Mouse (Mus musculus): ENCODE results near the gene Rab30.
"Not testable (repeated sequence)": the region's sequence is repeated elsewhere in the genome, so short reads cannot be mapped to it uniquely, and the experiment has no call there.

The Rab30 gene

DNA sequence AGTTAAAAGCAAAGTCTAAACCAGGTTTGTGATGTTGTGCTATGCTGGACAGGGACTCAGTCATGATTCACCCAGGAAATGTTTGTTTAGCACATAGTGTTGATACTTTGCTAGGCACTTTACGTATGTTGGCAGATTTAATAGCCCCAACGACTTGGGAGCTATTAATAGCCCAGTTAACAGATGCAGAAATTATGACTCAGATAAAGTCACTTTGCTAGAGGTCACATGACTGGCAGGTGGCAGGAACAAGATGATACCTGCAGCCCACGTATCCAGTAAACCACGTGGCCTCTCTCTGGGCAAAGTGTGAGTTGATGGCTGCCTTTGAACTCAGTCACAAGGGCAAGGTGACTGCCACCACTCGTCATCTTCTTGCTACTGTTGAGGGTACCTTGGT, 16.7 kb downstream of the Rab30 start:
- DNase-seq, result no peak

- no peak for DNase-seq
These were observed 19.2 kb downstream of the Rab30 start for GRCm38 (mm10) chr7:92760651-92761050.

DNA sequence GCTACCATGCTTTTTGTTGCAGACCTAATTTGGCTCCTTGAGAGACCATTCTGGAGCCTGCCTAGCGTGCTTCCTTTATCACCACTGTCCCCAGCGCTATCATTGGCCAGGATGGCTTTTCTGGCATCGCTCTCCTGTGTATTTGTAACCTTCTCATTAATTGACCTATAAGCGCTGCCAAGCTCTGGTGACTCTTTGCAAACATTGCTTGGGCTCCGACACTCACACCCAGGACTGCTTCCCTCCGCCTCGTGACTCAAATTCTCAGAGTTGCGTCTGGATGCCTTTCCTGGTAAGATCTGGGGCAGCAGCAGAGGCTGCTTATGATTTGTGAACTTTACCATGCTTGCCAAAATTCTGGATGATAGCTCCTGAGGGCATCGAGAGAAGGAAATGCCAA, 19.8 kb downstream of the Rab30 start:
- DNase-seq, result no peak

DNA sequence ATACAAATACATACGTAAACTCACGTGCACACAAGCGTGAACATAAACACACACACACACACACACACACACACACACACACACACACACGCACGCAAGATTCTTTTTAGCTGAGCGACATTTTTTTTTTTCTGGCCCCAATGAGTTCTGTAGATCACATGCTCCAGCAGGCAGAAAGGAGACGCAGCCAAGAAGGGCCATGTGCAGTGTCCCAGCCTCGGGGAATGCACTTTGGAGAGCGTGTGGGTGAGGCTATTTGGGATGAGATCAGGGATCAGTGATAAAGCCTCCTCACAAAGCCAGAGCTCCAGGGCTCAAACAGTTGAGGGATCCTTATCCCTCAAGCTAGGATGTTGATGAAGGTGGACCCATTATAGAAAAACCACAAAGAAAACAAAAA, 24.0 kb downstream of the Rab30 start:
- DNase-seq, result no peak

- DNase-seq, result no peak
These were observed 25.0 kb downstream of the Rab30 start for GRCm38 (mm10) chr7:92766096-92767090.

DNA sequence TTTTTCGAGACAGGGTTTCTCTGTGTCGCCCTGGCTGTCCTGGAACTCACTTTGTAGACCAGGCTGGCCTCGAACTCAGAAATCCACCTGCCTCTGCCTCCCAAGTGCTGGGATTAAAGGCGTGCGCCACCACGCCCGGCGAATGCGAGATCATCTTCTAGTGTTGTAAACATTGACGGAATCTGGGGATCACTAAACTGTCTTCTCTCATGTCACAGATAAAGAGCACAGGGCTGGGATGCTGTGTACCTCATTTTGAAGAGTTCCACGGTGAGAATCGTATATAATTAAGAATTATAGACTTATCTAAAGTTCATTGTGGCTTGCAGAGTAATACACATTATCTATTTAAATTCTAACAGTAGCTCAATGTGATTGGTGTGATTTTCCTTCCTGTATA, 26.7 kb downstream of the Rab30 start:
- not testable (repeated sequence) for DNase-seq

DNA sequence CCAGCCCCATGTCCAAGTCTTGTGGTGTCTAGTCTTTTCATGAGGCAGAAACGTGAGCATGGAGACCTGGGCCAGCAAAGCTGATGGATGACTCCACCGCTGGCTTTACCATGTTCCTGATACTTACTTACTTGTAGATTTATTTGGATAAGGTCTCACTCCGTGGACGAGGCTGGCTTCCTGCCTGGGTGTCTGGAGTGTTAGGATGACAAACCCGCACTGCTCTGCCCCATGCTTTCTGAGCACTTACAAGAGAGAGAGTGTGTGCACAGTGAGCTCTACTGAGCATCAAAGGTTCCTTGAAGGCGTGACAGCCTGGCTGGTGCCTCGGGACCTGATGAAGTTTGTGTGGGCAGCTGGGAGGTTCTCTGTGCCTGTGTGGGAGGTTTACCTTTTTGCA, 27.5 kb downstream of the Rab30 start:
- DNase-seq, result peak; percentile 24 to 56

- DNase-seq, result no peak
These were observed 31.6 kb downstream of the Rab30 start for GRCm38 (mm10) chr7:92773006-92773405.

- no peak for DNase-seq
These were observed 32.2 kb downstream of the Rab30 start for GRCm38 (mm10) chr7:92773596-92773995.

DNA sequence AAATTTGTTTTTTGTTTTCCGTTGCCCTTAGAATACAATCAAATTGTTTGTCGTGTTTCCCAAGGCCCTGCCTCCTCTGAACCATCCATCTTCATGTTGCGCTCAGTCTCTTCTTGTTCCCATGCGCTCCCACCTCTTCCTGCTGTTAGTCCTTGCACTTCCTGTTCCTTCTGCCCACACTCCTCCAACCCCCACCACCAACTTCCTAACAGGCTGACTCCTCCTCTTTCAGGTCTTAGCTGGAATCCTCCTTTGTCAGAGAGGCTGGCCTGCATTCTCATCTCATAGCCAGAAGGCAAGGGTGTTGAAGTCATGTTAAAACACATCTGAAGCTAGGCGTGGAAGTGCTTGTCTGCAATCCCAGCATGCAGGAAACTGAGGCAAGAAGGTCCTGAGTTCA, 33.3 kb downstream of the Rab30 start:
- no peak for DNase-seq

DNA sequence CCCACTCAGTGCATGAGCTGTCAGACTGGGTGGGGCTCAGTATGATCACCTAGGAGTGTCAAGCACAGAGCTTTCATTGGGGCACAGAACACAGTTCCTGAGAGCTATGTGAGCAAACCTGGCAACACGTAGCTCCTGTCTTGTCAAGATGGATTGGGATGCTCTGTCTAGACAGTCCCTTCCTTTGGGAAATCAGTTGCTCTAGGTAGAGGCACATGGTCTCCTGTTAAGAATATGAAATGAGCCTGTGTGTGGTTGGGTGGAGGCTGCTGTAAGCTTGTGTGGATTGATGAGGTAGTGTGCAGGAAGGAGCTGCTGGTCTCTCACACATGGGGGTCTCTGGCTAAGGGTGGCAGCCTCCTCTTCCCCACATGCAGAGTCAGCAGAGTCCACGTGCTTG, 34.3 kb downstream of the Rab30 start:
- DNase-seq, result no peak

DNA sequence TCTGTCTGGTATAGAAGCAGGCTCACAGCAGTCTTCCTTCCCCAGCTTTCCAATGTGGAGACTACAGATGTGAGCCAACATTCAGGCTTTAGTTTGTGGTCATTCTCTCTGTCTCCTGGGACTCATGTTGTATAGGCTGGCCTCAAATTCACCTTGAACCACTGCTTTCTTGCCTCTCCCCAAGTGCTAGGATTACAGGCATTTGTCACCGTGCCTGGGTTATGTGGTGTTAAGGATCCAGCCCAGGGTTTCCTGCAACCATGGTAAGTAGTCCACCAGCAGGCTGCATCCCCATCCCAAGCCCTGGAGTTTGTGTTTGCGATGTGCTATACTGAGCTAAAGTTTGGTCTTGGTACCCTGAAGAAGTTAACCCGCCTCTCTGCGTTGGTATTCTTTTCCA, 35.2 kb downstream of the Rab30 start:
- no peak for DNase-seq

DNA sequence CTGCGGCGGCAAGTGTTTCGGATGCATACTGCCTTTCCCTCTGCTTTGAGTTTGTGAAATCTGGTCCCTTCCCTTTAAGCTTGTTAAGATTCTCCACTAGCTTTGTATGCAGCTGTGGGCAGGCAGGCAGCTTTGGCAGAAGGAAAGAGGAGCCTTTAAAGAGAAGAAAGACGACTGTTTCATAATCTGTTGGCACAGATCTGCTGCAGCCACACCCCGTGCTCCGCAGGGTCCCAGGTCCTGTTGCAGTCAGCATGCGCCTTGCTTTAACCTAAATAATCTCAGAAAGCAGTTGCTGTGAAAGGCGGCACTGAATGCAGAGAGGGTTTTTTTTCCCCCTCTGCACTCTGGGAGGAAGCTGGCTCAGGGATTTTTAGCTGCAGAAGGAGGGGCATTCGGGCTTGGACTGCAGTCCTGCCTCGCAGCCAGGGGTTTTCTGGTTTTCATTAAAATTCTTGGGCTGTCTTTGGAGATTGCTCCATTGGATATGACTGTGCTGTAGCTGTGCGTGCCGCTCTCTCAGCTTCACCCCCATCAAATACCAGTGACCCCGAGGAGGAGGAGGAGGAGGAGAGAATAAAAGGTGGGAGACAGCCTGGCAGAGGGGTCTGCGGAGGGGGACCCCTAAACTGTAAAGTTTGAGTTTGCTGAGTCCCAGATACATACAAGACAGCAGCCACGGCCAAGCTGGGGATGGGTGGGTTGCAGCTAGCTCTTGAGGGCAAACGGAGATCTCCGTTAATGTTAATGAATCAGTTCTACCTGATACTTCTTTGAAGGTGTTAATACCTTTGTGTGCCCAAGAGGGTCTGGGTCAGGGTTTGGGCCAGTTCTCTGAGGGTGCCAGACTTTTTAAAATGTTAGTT, 35.9 kb downstream of the Rab30 start:
- DNase-seq, result peak; percentile 31 to 56

- no peak for DNase-seq
These were observed 37.7 kb downstream of the Rab30 start for GRCm38 (mm10) chr7:92779058-92779457.

DNA sequence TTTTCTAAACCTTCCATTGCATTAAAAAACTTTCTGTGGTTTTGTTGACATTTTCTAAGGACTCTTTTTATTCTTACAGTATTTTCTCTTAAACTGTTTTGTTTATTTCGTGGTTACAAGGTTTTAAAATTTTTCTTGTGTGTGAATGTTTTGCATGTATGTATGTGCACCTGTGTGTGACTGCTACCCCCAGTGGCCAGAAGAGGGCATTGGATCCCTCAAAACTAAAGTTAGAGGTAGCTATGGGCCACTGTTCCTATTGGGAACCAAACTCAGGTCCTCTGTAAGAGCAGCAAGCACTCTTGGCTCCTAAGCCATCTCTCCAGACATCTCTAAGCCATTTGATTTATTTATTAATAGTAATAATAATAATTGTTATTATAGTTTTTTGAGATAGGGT, 40.0 kb downstream of the Rab30 start:
- no peak for DNase-seq

DNA sequence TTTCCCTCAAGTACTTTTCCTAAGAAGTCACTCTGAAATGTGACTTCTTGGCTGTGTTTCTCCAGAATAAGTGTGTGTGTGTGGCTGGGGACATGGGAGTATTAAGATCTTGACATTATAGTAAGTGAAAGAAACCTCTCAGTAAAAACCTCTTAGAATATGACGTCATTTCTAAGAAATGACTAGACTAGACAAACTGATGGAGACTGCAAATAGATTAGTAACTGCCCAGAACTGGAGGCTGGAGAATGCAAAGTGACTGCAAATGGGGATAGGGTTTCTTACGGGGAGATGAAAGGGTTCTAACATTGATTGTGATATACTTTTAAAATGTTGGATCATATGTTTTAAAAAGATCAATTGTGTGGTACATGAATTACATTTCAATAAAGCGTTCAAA, 40.5 kb downstream of the Rab30 start:
- no peak for DNase-seq

DNA sequence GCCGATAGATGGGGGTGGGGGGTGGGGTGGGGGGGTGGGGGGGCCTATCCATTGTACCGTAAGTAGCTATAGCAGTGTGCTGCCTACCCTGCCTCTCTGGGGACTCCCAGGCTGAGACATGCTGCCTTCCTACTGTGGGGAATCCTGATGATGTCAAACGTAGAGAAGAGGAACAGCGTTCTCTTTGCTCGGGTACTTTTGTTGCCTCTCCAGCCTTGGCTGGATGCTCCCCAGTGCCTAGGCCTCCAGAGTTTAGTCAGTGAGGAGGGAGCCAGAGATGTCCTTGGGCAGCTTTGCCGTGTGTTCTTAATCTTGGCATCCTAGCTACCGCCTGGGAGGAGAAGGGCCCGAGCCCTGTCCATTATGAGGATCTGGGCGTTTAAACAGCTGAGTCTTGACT, 41.1 kb downstream of the Rab30 start:
- DNase-seq, result no peak

- no peak for DNase-seq
These were observed 41.9 kb downstream of the Rab30 start for GRCm38 (mm10) chr7:92783166-92783806.

DNA sequence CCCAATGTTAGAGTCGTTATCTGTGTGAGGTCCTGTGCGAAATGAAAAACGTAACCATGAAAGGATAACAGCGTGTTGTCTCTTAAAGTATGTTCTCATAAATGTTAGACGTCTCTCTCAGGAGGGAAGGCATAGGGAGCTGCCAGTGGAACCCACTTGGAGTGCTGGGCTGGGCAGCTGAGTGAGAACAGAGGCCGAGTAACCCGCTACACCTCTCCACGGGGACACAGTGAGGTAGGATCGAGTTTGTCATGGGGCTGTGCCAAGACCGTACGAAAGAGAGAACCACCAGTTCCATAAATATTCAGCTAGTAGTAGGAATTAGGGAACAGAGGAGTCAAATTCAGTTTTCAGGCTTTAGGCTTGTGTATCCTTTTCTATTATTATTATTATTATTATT, 42.5 kb downstream of the Rab30 start:
- DNase-seq, result no peak

- no peak for DNase-seq
These were observed 54.3 kb downstream of the Rab30 start for GRCm38 (mm10) chr7:92795749-92796148.

GRCm38 (mm10) chr7:92796813-92797212, 55.4 kb downstream of the Rab30 start:
- DNase-seq, result no peak

DNA sequence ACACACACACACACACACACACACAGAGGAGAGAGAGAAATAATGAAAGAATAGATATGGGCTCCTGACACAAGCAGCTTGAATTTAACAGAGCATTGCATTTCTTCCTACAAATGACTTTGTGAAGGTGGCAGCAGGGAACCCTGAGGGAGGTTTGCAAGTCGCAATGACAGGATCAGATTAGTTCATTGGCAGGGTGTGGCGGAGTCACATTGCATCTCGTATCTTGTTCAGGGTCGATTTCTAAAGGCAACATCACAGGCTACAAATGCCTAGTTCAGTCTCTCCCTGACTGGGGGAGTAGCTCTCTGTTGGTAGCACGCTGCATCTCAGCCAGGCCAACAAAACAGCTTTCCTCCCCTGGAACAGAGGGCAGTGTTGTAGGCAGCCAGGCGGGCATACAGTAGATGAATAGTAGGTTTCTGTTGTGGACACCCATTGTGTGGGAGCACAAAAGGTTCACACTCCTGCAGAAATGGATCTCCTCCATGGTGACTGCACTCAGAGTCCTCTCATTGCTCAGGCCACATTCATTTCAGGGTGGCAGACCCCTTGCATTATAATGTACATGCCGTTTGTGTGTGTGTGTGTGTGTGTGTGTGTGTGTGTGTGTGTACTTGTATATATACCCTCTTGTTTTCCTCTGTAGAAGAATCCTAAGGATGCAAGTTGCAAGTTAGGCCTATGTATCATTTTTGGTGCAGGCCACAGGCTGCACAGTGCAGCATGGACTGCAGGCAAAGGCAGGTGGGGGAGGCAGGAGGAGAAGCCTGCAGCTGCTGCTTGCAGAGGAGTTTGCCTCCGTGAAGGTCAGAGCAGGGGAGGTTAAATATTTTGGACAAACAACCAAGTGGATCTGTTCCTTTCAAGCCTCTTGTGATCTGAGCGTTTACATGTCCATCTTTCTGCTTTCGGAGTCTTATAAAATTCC, 58.5 kb downstream of the Rab30 start:
- DNase-seq, result no peak

Measured in lung, postnatal 4 days (tissue).